Mouse (Mus musculus) limb, embryonic 15.5 days (tissue): ENCODE data around the gene Sv2b. TPM values are rescaled to one million over a fixed set of nuclear protein-coding genes. Genes with fewer than 3 reads are reported as not detected.
"Not testable (repeated sequence)": the region's sequence is repeated elsewhere in the genome, so short reads cannot be mapped to it uniquely, and the experiment has no call there.

Source experiments
- ATAC-seq: fragments of 200-750 bp; cut with Nextera tagmentation; 2 replicates; pipeline ENCODE4 v1.8.0; 2017; ENCODE audit warnings: low read depth, moderate TSS enrichment; ENCODE audit not compliant: insufficient number of reproducible peaks, low FRiP score, low TSS enrichment
- H3K27ac ChIP-seq: fragments of 300-500 bp; sonication (generic); 2 replicates; pipeline ENCODE4 v1.5.1; 2015; ENCODE audit warnings: moderate library complexity, mild to moderate bottlenecking, inconsistent platforms
- H3K27me3 ChIP-seq: fragments of 300-500 bp; sonication (generic); 2 replicates; pipeline ENCODE4 v1.6.1; 2015; ENCODE audit warnings: inconsistent platforms
- H3K36me3 ChIP-seq: fragments of 300-500 bp; sonication (generic); 2 replicates; pipeline ENCODE4 v1.6.1; 2015; ENCODE audit warnings: inconsistent platforms
- H3K4me1 ChIP-seq: fragments of 300-500 bp; sonication (generic); 2 replicates; pipeline ENCODE4 v1.6.1; 2015; ENCODE audit warnings: inconsistent platforms
- H3K4me2 ChIP-seq: fragments of 300-500 bp; sonication (generic); 2 replicates; pipeline ENCODE4 v1.6.1; 2015; ENCODE audit warnings: mild to moderate bottlenecking, inconsistent platforms
- H3K4me3 ChIP-seq: fragments of 300-500 bp; sonication (generic); 2 replicates; pipeline ENCODE4 v1.5.1; 2015; ENCODE audit warnings: mild to moderate bottlenecking, inconsistent platforms
- H3K9ac ChIP-seq: fragments of 300-500 bp; sonication (generic); 2 replicates; pipeline ENCODE4 v1.6.1; 2015; ENCODE audit warnings: inconsistent platforms
- H3K9me3 ChIP-seq: fragments of 300-500 bp; sonication (generic); 2 replicates; pipeline ENCODE4 v1.6.1; 2016; ENCODE audit warnings: inconsistent platforms
- WGBS: fragments of 180-500 bp; shearing (Covaris S2); methylation state at CpG from one replicate; pipeline ENCODE4 v1.1.7; 2015; 5-methylcytosine and 5-hydroxymethylcytosine counted together
- polyA plus RNA-seq: library from polyadenylated mRNA; unstranded; fragments of >200 nt; fragmentation: Nextera tagmentation; extraction: Ambion mirVana; gene quantifications from 2 replicates; pipeline ENCODE4 v1.2.1, GENCODE M21; 2015

Gene Sv2b
- polyA plus RNA-seq, 1 experiment from 2014 or later: 2.6 TPM

- WGBS: 93% methylated on average over 1 of the region's 1 CpGs
- ATAC-seq: peak; percentile 52; the same call in 1 of the 2 replicates
- H3K27me3 ChIP-seq, H3K9ac ChIP-seq, H3K9me3 ChIP-seq, H3K4me1 ChIP-seq, H3K36me3 ChIP-seq, H3K27ac ChIP-seq, H3K4me3 ChIP-seq, H3K4me2 ChIP-seq: not testable (repeated sequence)
These were observed 114.2 kb downstream of the Sv2b start for GRCm38 (mm10) chr7:75194919-75195230.

GRCm38 (mm10) chr7:75194158-75194918 lies 114.7 kb downstream of the Sv2b start:
- no peak overlapping the region for H3K4me3 ChIP-seq
- H3K4me2 ChIP-seq: no peak overlapping the region
- H3K36me3 ChIP-seq: no peaks in the 10 kb centered on the region
- H3K9ac ChIP-seq: no peak overlapping the region
- no peak overlapping the region for H3K27ac ChIP-seq
- no peaks in the 10 kb centered on the region for H3K9me3 ChIP-seq
- no peaks in the 10 kb centered on the region for H3K4me1 ChIP-seq
- ATAC-seq: peak; percentile 40; the same call in 1 of the 2 replicates
- no peaks in the 10 kb centered on the region for H3K27me3 ChIP-seq
- WGBS: 96% methylated on average over 4 of the region's 4 CpGs

GRCm38 (mm10) chr7:75190192-75190591 lies 118.9 kb downstream of the Sv2b start:
- Histone ChIP-seq H3K9ac (no peak overlapping the region), H3K27me3 (no peaks in the 10 kb centered on the region), H3K4me2 (no peak overlapping the region), H3K4me3 (no peak overlapping the region), H3K36me3 (no peaks in the 10 kb centered on the region), H3K9me3 (no peaks in the 10 kb centered on the region), H3K4me1 (no peaks in the 10 kb centered on the region), H3K27ac (no peak overlapping the region)
- no peak for ATAC-seq
- WGBS: 75% methylated on average over 3 of the region's 3 CpGs

GRCm38 (mm10) chr7:75175042-75175441 lies 134.0 kb downstream of the Sv2b start:
- no peak overlapping the region for H3K9ac ChIP-seq
- H3K36me3 ChIP-seq: no peaks in the 10 kb centered on the region
- no peak overlapping the region for H3K4me2 ChIP-seq
- H3K27me3 ChIP-seq: no peaks in the 10 kb centered on the region
- no peaks in the 10 kb centered on the region for H3K9me3 ChIP-seq
- WGBS: 84% methylated on average over 3 of the region's 3 CpGs
- no peak overlapping the region for H3K4me3 ChIP-seq
- H3K4me1 ChIP-seq: no peaks in the 10 kb centered on the region
- no peak overlapping the region for H3K27ac ChIP-seq
- no peak for ATAC-seq

GRCm38 (mm10) chr7:75167481-75167880 lies 141.6 kb downstream of the Sv2b start:
- no peak overlapping the region for H3K9ac ChIP-seq
- ATAC-seq: no peak
- 85% methylated on average over 3 of the region's 3 CpGs for WGBS
- H3K4me2 ChIP-seq: no peak overlapping the region
- no peak overlapping the region for H3K4me3 ChIP-seq
- no peaks in the 10 kb centered on the region for H3K4me1 ChIP-seq
- no peaks in the 10 kb centered on the region for H3K36me3 ChIP-seq
- H3K9me3 ChIP-seq: no peaks in the 10 kb centered on the region
- H3K27me3 ChIP-seq: no peaks in the 10 kb centered on the region
- H3K27ac ChIP-seq: no peak overlapping the region

- Histone ChIP-seq H3K9ac (no peak overlapping the region), H3K27ac (no peak overlapping the region), H3K9me3 (no peaks in the 10 kb centered on the region), H3K27me3 (no peaks in the 10 kb centered on the region), H3K4me1 (peaks cover 3% of the 10 kb centered on the region), H3K4me2 (no peak overlapping the region), H3K36me3 (no peaks in the 10 kb centered on the region), H3K4me3 (no peak overlapping the region)
- no peak for ATAC-seq
- WGBS: 67% methylated on average over 1 of the region's 1 CpGs
These were observed 161.9 kb downstream of the Sv2b start for GRCm38 (mm10) chr7:75147174-75147573.

- H3K9ac ChIP-seq: no peak overlapping the region
- no peak overlapping the region for H3K4me3 ChIP-seq
- no peak overlapping the region for H3K27ac ChIP-seq
- H3K9me3 ChIP-seq: no peaks in the 10 kb centered on the region
- H3K27me3 ChIP-seq: no peaks in the 10 kb centered on the region
- peaks cover 8% of the 10 kb centered on the region for H3K4me1 ChIP-seq
- H3K4me2 ChIP-seq: no peak overlapping the region
- no peaks in the 10 kb centered on the region for H3K36me3 ChIP-seq
- WGBS: 32% methylated on average over 2 of the region's 2 CpGs
- no peak for ATAC-seq
These were observed 166.3 kb downstream of the Sv2b start for GRCm38 (mm10) chr7:75142800-75143199.

GRCm38 (mm10) chr7:75141919-75142700 lies 167.0 kb downstream of the Sv2b start:
- Histone ChIP-seq H3K27me3 (no peaks in the 10 kb centered on the region), H3K9me3 (no peaks in the 10 kb centered on the region), H3K9ac (0 out of 2 replicates have a peak overlapping the region, but pooled peaks have one; percentile 4), H3K36me3 (no peaks in the 10 kb centered on the region), H3K4me2 (peak overlapping the region; percentile 55), H3K4me3 (peak overlapping the region; percentile 30), H3K4me1 (peaks cover 8% of the 10 kb centered on the region), H3K27ac (peak overlapping the region; percentile 57)
- WGBS: 5% methylated on average over 17 of the region's 17 CpGs
- no peak for ATAC-seq

- Histone ChIP-seq H3K4me3 (no peak overlapping the region), H3K27ac (no peak overlapping the region), H3K9ac (no peak overlapping the region), H3K4me1 (peaks cover 8% of the 10 kb centered on the region), H3K9me3 (no peaks in the 10 kb centered on the region), H3K4me2 (no peak overlapping the region), H3K27me3 (no peaks in the 10 kb centered on the region), H3K36me3 (no peaks in the 10 kb centered on the region)
- WGBS: 55% methylated on average over 2 of the region's 2 CpGs
- ATAC-seq: no peak
These were observed 169.8 kb downstream of the Sv2b start for GRCm38 (mm10) chr7:75139306-75139705.

- H3K9ac ChIP-seq: no peak overlapping the region
- no peak overlapping the region for H3K4me3 ChIP-seq
- 24% methylated on average over 15 of the region's 15 CpGs for WGBS
- no peak overlapping the region for H3K4me2 ChIP-seq
- no peaks in the 10 kb centered on the region for H3K27me3 ChIP-seq
- no peak overlapping the region for H3K27ac ChIP-seq
- no peaks in the 10 kb centered on the region for H3K4me1 ChIP-seq
- no peaks in the 10 kb centered on the region for H3K9me3 ChIP-seq
- H3K36me3 ChIP-seq: no peaks in the 10 kb centered on the region
- 0 out of 2 replicates have a peak, but pooled peaks have one; percentile 18 for ATAC-seq
These were observed 174.1 kb downstream of the Sv2b start for GRCm38 (mm10) chr7:75134710-75135617.

- ATAC-seq: no peak
- H3K27ac ChIP-seq: no peak overlapping the region
- no peaks in the 10 kb centered on the region for H3K27me3 ChIP-seq
- 91% methylated on average over 4 of the region's 4 CpGs for WGBS
- no peak overlapping the region for H3K4me3 ChIP-seq
- H3K9me3 ChIP-seq: no peaks in the 10 kb centered on the region
- no peaks in the 10 kb centered on the region for H3K4me1 ChIP-seq
- no peak overlapping the region for H3K9ac ChIP-seq
- no peak overlapping the region for H3K4me2 ChIP-seq
- H3K36me3 ChIP-seq: no peaks in the 10 kb centered on the region
These were observed 181.0 kb downstream of the Sv2b start for GRCm38 (mm10) chr7:75128036-75128435.
